Mouse (Mus musculus): Measurements from ENCODE around the gene Pla2g4b. TPM values are rescaled to one million over a fixed set of nuclear protein-coding genes. Genes with fewer than 3 reads are reported as not detected.

Gene Pla2g4b
- 3.8 and 4.0 TPM in 2 replicates for polyA plus RNA-seq (2015; fragmentation: Nextera tagmentation; extraction: Ambion mirVana)

DNA sequence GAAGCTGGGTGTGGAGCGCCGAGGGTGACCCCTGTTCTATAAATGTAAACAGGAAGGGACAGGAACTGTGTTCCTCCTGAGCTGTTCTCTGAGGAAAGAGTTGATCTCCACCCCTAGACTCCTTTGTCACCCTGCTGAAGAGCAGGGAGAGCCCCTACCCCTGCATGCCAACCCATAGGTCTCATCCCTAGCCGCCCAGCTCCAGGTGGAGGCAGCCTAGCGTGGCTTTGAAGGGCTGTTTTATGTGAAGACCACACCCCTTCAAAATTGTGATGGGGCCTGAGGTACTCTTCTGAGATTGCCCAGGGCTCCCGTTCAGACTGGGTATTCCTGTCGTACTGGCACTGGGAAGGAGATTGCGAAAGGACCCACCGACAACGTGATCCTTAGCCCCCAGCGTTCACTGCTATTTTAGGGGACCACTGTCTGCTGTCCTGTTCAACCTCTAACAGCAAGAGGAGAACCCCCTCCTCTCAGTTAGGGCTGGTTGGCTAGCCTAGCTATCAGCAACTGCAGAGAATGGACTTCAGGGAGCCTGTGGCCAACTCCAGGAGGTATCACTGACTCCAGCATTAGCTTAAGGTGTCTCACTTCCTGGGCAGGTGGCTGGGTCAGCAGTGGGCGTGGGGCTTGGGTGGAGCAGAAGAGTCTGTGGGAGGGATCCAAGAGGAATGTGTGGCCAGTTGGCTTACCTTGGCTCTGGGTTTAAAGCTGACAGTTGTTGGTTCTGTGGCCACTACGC lies at the start of gene Pla2g4b:
Pla2g4b (plus strand) TSS at position 692 of the 742 bp plus-strand sequence.
- Histone ChIP-seq H3K4me2 (no peak within 1 kb of the TSS), H3K36me3 (peaks cover 80% of the 10 kb centered on the region), H3K9me3 (no peaks in the 10 kb centered on the region), H3K9ac (no peak within 1 kb of the TSS), H3K27me3 (no peaks in the 10 kb centered on the region), H3K27ac (replicated peaks) (no peak within 1 kb of the TSS), H3K4me3 (no peak within 1 kb of the TSS), H3K4me1 (replicated peaks) (peaks cover 9% of the 10 kb centered on the region)
- ATAC-seq (ENCODE audit: low read depth): no peak
- WGBS: 92% methylated on average over 12 of the region's 12 CpGs

DNA sequence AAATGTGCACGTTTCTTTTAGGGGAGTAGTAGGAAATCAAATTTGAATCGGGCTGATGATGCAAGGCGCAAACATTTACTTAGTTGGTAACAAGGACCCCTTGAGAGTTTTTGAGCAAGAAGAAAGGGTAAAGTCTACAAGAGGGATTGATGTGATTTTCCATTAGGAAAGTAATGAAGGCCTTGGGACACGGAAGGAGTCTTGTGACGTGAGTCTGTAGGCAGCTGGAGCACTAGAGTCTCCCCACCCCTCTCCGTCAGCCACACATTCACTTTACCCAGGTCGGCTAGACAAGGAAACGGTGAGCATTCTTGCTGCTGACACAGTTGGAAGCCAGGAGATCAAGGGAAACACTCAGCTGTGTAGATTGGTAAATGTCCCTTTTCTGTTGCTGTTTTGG lies 47.3 kb upstream of the Pla2g4b start:
- Histone ChIP-seq H3K9me3 (no peaks in the 10 kb centered on the region), H3K27ac (replicated peaks) (no peak overlapping the region), H3K36me3 (peaks cover 13% of the 10 kb centered on the region; the same call in 1 of the 2 replicates), H3K4me2 (no peak overlapping the region), H3K27me3 (no peaks in the 10 kb centered on the region), H3K4me3 (no peak overlapping the region), H3K4me1 (replicated peaks) (0 out of 2 replicates have a peak, but pooled peaks cover 4% of the 10 kb centered on the region), H3K9ac (no peak overlapping the region)
- 73% methylated on average over 8 of the region's 8 CpGs for whole genome bisulfite sequencing
- no peak for ATAC-seq (ENCODE audit: low read depth)

DNA sequence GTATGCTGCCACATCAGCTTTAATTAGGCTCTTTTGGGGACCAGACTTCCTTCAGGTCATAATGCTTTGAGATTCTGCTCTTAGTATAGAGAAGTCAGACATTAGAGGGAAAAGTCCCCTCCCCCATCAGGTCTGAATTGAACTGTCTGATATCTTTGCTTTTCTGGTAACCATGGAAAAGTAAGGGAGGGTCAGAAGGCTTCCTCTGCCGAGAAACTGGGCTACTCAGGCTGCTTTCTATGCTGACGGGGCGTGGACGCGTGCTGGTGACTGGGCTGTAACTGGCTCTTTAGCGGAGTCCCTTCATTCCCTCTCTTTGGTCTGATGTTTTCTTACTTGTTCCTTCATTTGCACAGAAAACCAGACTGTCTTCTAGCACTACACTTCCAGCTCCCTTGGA lies 46.8 kb upstream of the Pla2g4b start:
- no peaks in the 10 kb centered on the region for H3K27me3 ChIP-seq
- H3K9ac ChIP-seq: no peak overlapping the region
- peaks cover 13% of the 10 kb centered on the region; the same call in 1 of the 2 replicates for H3K36me3 ChIP-seq
- no peak overlapping the region for H3K27ac ChIP-seq (replicated peaks)
- no peaks in the 10 kb centered on the region for H3K9me3 ChIP-seq
- no peak for ATAC-seq (ENCODE audit: low read depth)
- H3K4me1 ChIP-seq (replicated peaks): 0 out of 2 replicates have a peak, but pooled peaks cover 4% of the 10 kb centered on the region
- H3K4me2 ChIP-seq: no peak overlapping the region
- no peak overlapping the region for H3K4me3 ChIP-seq
- WGBS: 69% methylated on average over 6 of the region's 6 CpGs

DNA sequence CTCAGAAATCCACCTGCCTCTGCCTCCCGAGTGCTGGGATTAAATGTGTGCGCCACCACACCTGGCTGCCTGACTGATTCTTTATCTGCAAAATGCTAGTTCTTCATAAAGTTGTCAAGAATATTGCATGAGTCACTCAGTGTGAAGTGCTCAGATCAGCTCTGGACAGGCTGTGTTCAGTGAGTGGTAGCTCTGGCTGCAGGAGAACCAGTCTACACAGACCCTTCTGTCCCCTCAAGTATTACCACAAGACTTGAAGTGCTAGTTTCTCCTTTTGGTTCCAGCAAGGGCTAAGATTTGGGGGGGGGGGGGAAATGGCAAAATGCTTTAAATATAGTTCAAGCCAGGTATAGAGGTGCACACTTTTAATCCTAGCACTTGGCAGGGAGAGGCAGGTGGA lies 45.8 kb upstream of the Pla2g4b start:
- H3K4me1 ChIP-seq (replicated peaks): 0 out of 2 replicates have a peak, but pooled peaks cover 4% of the 10 kb centered on the region
- no peaks in the 10 kb centered on the region for H3K27me3 ChIP-seq
- no peak overlapping the region for H3K9ac ChIP-seq
- no peaks in the 10 kb centered on the region for H3K9me3 ChIP-seq
- WGBS: 93% methylated on average over 2 of the region's 2 CpGs
- peaks cover 8% of the 10 kb centered on the region; the same call in 1 of the 2 replicates for H3K36me3 ChIP-seq
- H3K4me3 ChIP-seq: no peak overlapping the region
- no peak for ATAC-seq (ENCODE audit: low read depth)
- no peak overlapping the region for H3K27ac ChIP-seq (replicated peaks)
- H3K4me2 ChIP-seq: no peak overlapping the region

DNA sequence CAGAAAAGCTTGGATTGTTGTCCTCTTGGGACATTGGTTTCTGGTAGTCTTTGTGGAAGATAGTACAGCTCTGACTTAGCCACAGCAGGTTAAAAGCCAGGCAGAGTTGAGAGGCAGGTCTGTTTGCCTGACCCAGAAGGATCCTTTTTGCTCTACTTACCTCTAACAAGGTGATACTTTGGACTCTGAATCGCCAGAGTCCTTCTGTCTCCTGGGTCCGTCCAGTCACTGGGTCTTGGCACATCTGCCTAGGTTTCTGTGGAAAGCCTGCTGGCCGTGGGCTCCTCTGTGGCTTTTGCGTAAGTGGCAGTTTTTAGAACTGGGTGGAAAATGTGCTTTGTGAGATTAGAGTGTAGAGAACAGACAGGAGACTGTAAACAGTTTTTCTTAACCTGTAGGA lies 44.3 kb upstream of the Pla2g4b start:
- Histone ChIP-seq H3K4me3 (no peak overlapping the region), H3K27me3 (no peaks in the 10 kb centered on the region), H3K36me3 (no peaks in the 10 kb centered on the region), H3K9me3 (no peaks in the 10 kb centered on the region), H3K4me2 (no peak overlapping the region), H3K4me1 (replicated peaks) (0 out of 2 replicates have a peak, but pooled peaks cover 4% of the 10 kb centered on the region), H3K9ac (no peak overlapping the region), H3K27ac (replicated peaks) (no peak overlapping the region)
- WGBS: 95% methylated on average over 4 of the region's 4 CpGs
- ATAC-seq (ENCODE audit: low read depth): no peak

DNA sequence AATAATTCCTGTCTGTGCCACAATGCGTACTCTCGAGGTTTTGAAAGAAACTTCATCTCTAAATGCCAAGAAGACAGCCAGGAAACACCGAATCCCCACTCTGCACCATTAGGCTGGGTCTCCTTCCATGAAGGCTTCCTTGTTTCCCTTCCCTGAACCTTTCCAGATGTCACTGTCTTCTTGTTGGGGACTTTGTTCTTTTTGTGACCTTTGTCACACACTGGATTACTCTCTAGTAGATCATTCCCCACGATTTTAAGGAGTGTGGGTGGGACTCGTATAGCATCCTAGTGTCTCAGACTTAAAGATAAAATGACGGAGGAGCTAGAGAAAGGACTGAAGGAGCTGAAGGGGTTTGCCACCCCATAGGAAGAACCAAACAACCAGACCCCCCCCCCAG lies 42.3 kb upstream of the Pla2g4b start:
- WGBS: 88% methylated on average over 6 of the region's 6 CpGs
- Histone ChIP-seq H3K36me3 (no peaks in the 10 kb centered on the region), H3K9me3 (no peaks in the 10 kb centered on the region), H3K27ac (replicated peaks) (no peak overlapping the region), H3K27me3 (no peaks in the 10 kb centered on the region), H3K4me3 (no peak overlapping the region), H3K9ac (no peak overlapping the region), H3K4me2 (no peak overlapping the region), H3K4me1 (replicated peaks) (peaks cover 16% of the 10 kb centered on the region)
- ATAC-seq (ENCODE audit: low read depth): no peak

DNA sequence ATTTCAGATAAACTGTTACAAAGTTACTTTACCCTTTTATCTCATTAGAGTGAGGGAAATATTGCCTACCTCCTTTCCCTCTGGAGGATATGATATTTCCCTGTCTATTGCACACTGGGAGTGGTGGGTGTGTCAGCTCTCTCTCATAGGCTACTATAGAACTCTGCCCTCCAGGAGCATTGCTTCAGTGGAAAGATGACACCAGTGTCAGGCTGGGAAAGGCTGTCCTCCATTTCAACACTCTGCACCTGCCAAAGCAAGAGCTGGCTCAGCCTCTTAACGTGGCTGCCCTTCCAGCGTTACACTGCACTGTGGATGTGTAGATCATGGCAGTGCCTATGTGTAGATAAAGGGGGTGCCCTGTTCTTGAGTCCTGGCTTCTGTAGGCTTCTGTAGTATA lies 40.9 kb upstream of the Pla2g4b start:
- Histone ChIP-seq H3K9ac (no peak overlapping the region), H3K27ac (replicated peaks) (no peak overlapping the region), H3K4me1 (replicated peaks) (peaks cover 19% of the 10 kb centered on the region), H3K9me3 (no peaks in the 10 kb centered on the region), H3K27me3 (no peaks in the 10 kb centered on the region), H3K4me2 (no peak overlapping the region), H3K36me3 (peaks cover 2% of the 10 kb centered on the region; the same call in 1 of the 2 replicates), H3K4me3 (no peak overlapping the region)
- 89% methylated on average over 2 of the region's 2 CpGs for WGBS
- no peak for ATAC-seq (ENCODE audit: low read depth)

DNA sequence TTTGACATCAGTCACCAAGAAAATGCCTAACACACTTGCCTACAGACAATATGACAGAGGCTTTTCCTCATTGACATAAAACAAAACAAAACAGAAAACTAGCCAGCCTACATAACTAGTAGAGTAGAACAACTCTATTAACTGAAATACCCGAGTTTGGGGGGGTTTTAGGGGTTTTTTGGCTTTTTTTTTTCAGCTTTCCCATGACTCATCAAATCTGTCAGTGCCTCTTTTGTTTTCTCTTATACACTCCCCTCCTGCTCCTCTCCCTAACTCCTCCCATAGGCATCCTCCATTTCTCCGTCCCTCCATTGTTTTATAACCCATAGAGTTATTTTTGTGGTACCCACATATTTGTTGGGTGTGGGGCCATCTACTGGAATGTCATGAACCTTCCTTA lies 39.7 kb upstream of the Pla2g4b start:
- Histone ChIP-seq H3K27me3 (no peaks in the 10 kb centered on the region), H3K9me3 (no peaks in the 10 kb centered on the region), H3K4me2 (no peak overlapping the region), H3K27ac (replicated peaks) (no peak overlapping the region), H3K36me3 (peaks cover 6% of the 10 kb centered on the region; the same call in 1 of the 2 replicates), H3K4me3 (no peak overlapping the region), H3K4me1 (replicated peaks) (peaks cover 19% of the 10 kb centered on the region), H3K9ac (no peak overlapping the region)
- WGBS: 41% methylated on average over 2 of the region's 2 CpGs
- ATAC-seq (ENCODE audit: low read depth): no peak

DNA sequence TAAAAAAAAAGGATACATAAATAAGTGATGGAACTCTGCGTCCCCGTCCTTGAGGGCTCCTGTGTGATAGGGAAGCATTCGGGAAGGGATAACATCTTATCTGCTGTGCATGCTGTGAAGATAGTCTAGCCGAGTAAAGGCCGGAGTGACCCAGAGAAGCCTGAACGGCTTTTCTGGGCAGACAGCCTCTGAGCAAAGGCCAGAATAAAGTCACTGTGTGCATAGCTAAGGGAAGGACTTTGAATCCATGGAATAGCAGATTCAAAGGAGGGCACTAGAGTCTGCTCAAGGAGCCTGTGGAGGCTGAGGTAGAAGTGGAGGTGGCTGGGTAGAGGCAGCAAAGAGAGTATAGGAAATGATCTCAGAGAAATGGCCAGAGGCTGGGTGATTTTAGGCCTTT lies 38.4 kb upstream of the Pla2g4b start:
- Histone ChIP-seq H3K27me3 (no peaks in the 10 kb centered on the region), H3K36me3 (peaks cover 12% of the 10 kb centered on the region; the same call in 1 of the 2 replicates), H3K4me3 (no peak overlapping the region), H3K4me2 (no peak overlapping the region), H3K9ac (no peak overlapping the region), H3K9me3 (no peaks in the 10 kb centered on the region), H3K4me1 (replicated peaks) (peaks cover 15% of the 10 kb centered on the region), H3K27ac (replicated peaks) (peak overlapping the region; percentile 80)
- no peak for ATAC-seq (ENCODE audit: low read depth)
- 91% methylated on average over 6 of the region's 6 CpGs for WGBS

DNA sequence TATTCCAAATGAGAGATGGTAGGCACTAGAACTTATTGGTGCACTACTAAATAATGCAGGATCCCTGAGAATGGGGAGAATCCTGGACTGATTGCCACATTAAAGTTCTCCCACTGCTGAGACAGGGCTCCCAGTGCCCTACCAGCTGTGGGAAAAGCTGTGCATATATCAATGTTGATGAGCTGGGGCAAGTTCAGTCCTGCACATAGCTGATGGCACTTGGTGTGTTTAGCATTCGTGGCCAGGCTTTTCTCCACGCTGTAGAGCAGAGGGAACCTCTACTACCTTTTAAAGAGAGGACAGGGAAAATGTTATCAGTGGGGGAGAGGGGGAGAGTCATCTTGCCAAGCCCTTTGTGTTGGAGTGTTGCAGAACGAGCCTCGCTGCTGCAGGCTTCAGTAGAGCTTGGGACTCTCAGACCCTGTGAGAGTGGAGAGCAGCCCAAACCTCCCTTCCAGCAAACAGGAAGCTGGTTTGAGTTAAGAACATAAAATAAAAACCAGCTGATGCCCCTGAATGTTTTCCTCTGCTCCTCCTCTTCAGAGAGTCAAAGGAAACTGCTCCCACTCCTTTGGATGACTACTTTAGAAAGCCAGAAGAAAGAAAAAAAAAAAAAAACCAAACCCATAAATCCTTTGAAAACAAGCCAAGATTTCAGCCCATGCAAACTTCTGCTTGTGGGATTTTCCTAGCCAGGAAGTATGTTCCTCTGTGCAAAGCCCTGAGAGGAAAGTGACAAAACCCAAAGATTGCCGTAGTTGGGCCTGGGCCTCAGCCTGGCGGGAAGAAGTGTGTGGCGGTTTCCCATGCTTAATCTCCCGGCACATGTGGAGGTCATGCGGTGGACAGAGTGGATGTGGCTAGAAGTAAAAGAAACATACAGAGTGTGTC lies 37.6 kb upstream of the Pla2g4b start:
- H3K27ac ChIP-seq (replicated peaks): peak overlapping the region; percentile 80
- H3K9ac ChIP-seq: no peak overlapping the region
- WGBS: 74% methylated on average over 9 of the region's 9 CpGs
- no peaks in the 10 kb centered on the region for H3K9me3 ChIP-seq
- H3K4me2 ChIP-seq: no peak overlapping the region
- no peaks in the 10 kb centered on the region for H3K27me3 ChIP-seq
- H3K4me1 ChIP-seq (replicated peaks): peaks cover 15% of the 10 kb centered on the region
- no peak; the same call in 1 of the 2 replicates for ATAC-seq (ENCODE audit: low read depth)
- peaks cover 16% of the 10 kb centered on the region for H3K36me3 ChIP-seq
- H3K4me3 ChIP-seq: no peak overlapping the region

DNA sequence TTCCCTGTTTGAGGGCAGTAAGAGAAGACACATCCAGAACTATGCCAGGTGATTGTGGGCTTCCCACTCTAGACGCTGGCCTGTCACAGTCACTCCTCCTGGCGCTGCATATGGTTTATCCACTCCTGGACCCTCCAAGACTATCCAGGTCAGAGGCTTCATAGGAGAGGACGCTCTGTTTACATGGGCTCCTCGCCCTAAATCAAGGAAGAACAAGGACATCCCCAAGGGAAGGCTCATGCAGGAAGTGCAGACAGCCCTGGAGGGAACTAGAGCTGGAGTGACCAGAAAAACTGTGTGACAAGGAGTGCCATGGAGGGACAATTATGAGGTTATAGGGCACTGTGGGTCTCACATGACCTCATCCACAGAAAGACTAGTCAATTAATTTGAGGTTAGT lies 35.9 kb upstream of the Pla2g4b start:
- Histone ChIP-seq H3K36me3 (peaks cover 26% of the 10 kb centered on the region), H3K9ac (no peak overlapping the region), H3K4me2 (no peak overlapping the region), H3K4me3 (no peak overlapping the region), H3K27ac (replicated peaks) (no peak overlapping the region), H3K9me3 (no peaks in the 10 kb centered on the region), H3K4me1 (replicated peaks) (peaks cover 15% of the 10 kb centered on the region), H3K27me3 (no peaks in the 10 kb centered on the region)
- no peak for ATAC-seq (ENCODE audit: low read depth)
- WGBS: 81% methylated on average over 4 of the region's 4 CpGs

DNA sequence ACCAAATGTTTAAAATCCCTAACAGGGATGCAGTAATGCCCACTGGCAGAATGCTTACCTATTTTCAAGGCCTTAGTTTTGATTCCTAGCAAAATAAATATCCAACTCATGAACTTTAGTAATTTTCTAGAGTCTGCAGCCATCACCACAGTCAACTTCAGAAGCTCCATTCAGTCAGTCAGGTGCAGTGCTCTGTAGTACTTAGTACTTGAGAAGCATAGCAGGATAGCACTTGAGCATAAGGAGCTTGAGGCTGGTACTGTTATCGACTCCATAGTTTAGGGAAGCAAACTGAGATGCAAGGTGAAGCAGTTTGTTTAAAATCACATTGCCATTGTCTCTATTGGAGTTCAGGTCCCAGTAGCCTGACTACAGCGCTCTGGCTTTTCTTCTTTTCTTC lies 33.5 kb upstream of the Pla2g4b start:
- WGBS: 94% methylated on average over 2 of the region's 2 CpGs
- Histone ChIP-seq H3K27ac (replicated peaks) (no peak overlapping the region), H3K4me3 (no peak overlapping the region), H3K9ac (no peak overlapping the region), H3K4me1 (replicated peaks) (peaks cover 13% of the 10 kb centered on the region), H3K4me2 (no peak overlapping the region), H3K27me3 (no peaks in the 10 kb centered on the region), H3K9me3 (no peaks in the 10 kb centered on the region), H3K36me3 (peaks cover 30% of the 10 kb centered on the region)
- no peak for ATAC-seq (ENCODE audit: low read depth)
